ENCODE assay signal across 8 mouse cellular contexts in genomic region chr4:101264741-101265513, GRCm38 (mm10). TPM values are rescaled to one million over a fixed set of nuclear protein-coding genes. Genes with fewer than 3 reads are reported as not detected.
DNase-seq lines count a peak whose midpoint lies in the region; ATAC-seq and TF ChIP-seq lines count a peak whose summit lies in the region.

TSS of gene Jak1 (minus strand) at chr4:101265282.

- no peaks in the 10 kb centered on the region for H3K36me3 ChIP-seq in ES-Bruce4 (ENCODE audit: control insufficient read depth, insufficient read depth, low read length, poor library complexity, severe bottlenecking)
- no peaks in the 10 kb centered on the region for H3K36me3 ChIP-seq in forebrain, embryonic 13.5 days (ENCODE audit: poor library complexity, severe bottlenecking)
- H3K36me3 ChIP-seq in liver, postnatal 0 days (replicated peaks; ENCODE audit: insufficient read depth, low read length): no peaks in the 10 kb centered on the region
- H3K36me3 ChIP-seq in neural tube, embryonic 14.5 days (ENCODE audit: control insufficient read depth, insufficient read depth, low read length): no peaks in the 10 kb centered on the region

- ATAC-seq in cerebellum, adult (ENCODE audit: insufficient number of reproducible peaks, low FRiP score, low TSS enrichment): peak; percentile 97
- ATAC-seq in forebrain, embryonic 13.5 days: peak; percentile 99
- peak; percentile 99 for ATAC-seq in liver, postnatal 0 days
- ATAC-seq in neural tube, embryonic 14.5 days (ENCODE audit: low read depth): peak; percentile 99

- no peak within 1 kb of the TSS for H3K27ac ChIP-seq in ES-Bruce4 (ENCODE audit: insufficient read depth, low read length)
- H3K27ac ChIP-seq in forebrain, embryonic 13.5 days: peak within 1 kb of the TSS; percentile 65
- H3K27ac ChIP-seq in liver, postnatal 0 days (ENCODE audit: low read depth): peak within 1 kb of the TSS; percentile 99
- H3K27ac ChIP-seq in neural tube, embryonic 14.5 days (ENCODE audit: low read depth, low read length): peak within 1 kb of the TSS; percentile 75

- TF ChIP-seq CTCF in ES-Bruce4 (IDR thresholded peaks at IDR 0.05; ENCODE audit: low read depth, low read length): no peak
- no peak for TF ChIP-seq CTCF in liver, postnatal 0 days (IDR thresholded peaks at IDR 0.05; ENCODE audit: low read depth)

- TF ChIP-seq EP300 in ES-Bruce4 (IDR thresholded peaks at IDR 0.05; ENCODE audit: insufficient read depth, low read depth, low read length): no peak
- no peak for TF ChIP-seq EP300 in liver, postnatal 0 days (IDR thresholded peaks at IDR 0.05; ENCODE audit: low read depth)

- peak within 1 kb of the TSS; percentile 73 for H3K4me2 ChIP-seq in forebrain, embryonic 13.5 days
- H3K4me2 ChIP-seq in liver, postnatal 0 days (ENCODE audit: low read depth, low read length): peak within 1 kb of the TSS; percentile 93
- peak within 1 kb of the TSS; percentile 84 for H3K4me2 ChIP-seq in neural tube, embryonic 14.5 days (ENCODE audit: low read depth, low read length)

- intact Hi-C loops in heart, postnatal 10 days (cut with DNase I): loop anchor here (2.0 to 10.0 kb wide), 4 partner anchors 28 to 380 kb away; partner anchors contain the start of gene Leprot

- peak within 1 kb of the TSS; percentile 77 for H3K4me3 ChIP-seq in ES-Bruce4 (ENCODE audit: low read depth, low read length)
- H3K4me3 ChIP-seq in forebrain, embryonic 13.5 days: peak within 1 kb of the TSS; percentile 90
- H3K4me3 ChIP-seq in liver, postnatal 0 days (ENCODE audit: low read depth, low read length): peak within 1 kb of the TSS; percentile 100
- H3K4me3 ChIP-seq in neural tube, embryonic 14.5 days (ENCODE audit: low read depth, low read length): peak within 1 kb of the TSS; percentile 100

- peak; percentile 99 for DNase-seq in heart, postnatal 10 days
- peak; percentile 96 for DNase-seq in large intestine, adult 2 months (ENCODE audit: low read depth, low spot score)
- peak; percentile 99 for DNase-seq in liver, postnatal 0 days
- peak; percentile 99 for DNase-seq in testis, postnatal 10 days (ENCODE audit: low spot score)

- H3K9ac ChIP-seq in ES-Bruce4 (ENCODE audit: low read depth, poor library complexity, severe bottlenecking): peak within 1 kb of the TSS; percentile 77
- peak within 1 kb of the TSS; percentile 90 for H3K9ac ChIP-seq in forebrain, embryonic 13.5 days
- peak within 1 kb of the TSS; percentile 100 for H3K9ac ChIP-seq in liver, postnatal 0 days (replicated peaks)
- H3K9ac ChIP-seq in neural tube, embryonic 14.5 days (replicated peaks; ENCODE audit: low read depth, low read length): peak within 1 kb of the TSS; percentile 89

- H3K4me1 ChIP-seq in ES-Bruce4 (ENCODE audit: control insufficient read depth, insufficient read depth, low read length): no peaks in the 10 kb centered on the region
- peaks cover 4% of the 10 kb centered on the region; the same call in 1 of the 2 replicates for H3K4me1 ChIP-seq in forebrain, embryonic 13.5 days
- peaks cover 30% of the 10 kb centered on the region for H3K4me1 ChIP-seq in liver, postnatal 0 days (ENCODE audit: insufficient read depth)
- no peaks in the 10 kb centered on the region for H3K4me1 ChIP-seq in neural tube, embryonic 14.5 days (ENCODE audit: control insufficient read depth, insufficient read depth, low read length)

- no peaks in the 10 kb centered on the region for H3K9me3 ChIP-seq in ES-Bruce4 (replicated peaks; ENCODE audit: control insufficient read depth, insufficient read depth, low read length, poor library complexity, severe bottlenecking)
- H3K9me3 ChIP-seq in forebrain, embryonic 13.5 days (replicated peaks): no peaks in the 10 kb centered on the region
- H3K9me3 ChIP-seq in liver, postnatal 0 days (ENCODE audit: low read length): no peaks in the 10 kb centered on the region
- H3K9me3 ChIP-seq in neural tube, embryonic 14.5 days (ENCODE audit: control insufficient read depth, low read length): no peaks in the 10 kb centered on the region

- peak; percentile 66 for TF ChIP-seq POLR2A in ES-Bruce4 (IDR thresholded peaks at IDR 0.05; ENCODE audit: insufficient read depth, low read length)

- 0 out of 2 replicates have a peak, but pooled peaks cover 1% of the 10 kb centered on the region for H3K27me3 ChIP-seq in ES-Bruce4 (ENCODE audit: control insufficient read depth, insufficient read depth, low read length, poor library complexity, severe bottlenecking)
- peaks cover 3% of the 10 kb centered on the region; the same call in 1 of the 2 replicates for H3K27me3 ChIP-seq in forebrain, embryonic 13.5 days
- no peaks in the 10 kb centered on the region for H3K27me3 ChIP-seq in liver, postnatal 0 days (ENCODE audit: insufficient read depth, low read length)
- no peaks in the 10 kb centered on the region; the same call in 1 of the 2 replicates for H3K27me3 ChIP-seq in neural tube, embryonic 14.5 days (ENCODE audit: control insufficient read depth, insufficient read depth, low read length)

- under 1% methylated on average over 84 of the region's 84 CpGs for WGBS in forebrain, embryonic 13.5 days
- under 1% methylated on average over 80 of the region's 84 CpGs for WGBS in large intestine, adult 2 months
- WGBS in liver, postnatal 0 days (ENCODE audit: insufficient replicate concordance): under 1% methylated on average over 83 of the region's 84 CpGs
- WGBS in neural tube, embryonic 14.5 days: under 1% methylated on average over 71 of the region's 84 CpGs

RNA-seq across cellular contexts. Expression of gene Jak1, which starts in this region (rescaled TPM):
- 55.9 and 57.3 TPM in 2 replicates for polyA plus RNA-seq in ES-Bruce4 (2011; ENCODE audit: insufficient read depth, insufficient read length, low read depth, missing spikeins)
- 33.5 and 37.5 TPM in 2 replicates for polyA plus RNA-seq in forebrain, embryonic 13.5 days (2015; fragmentation: Nextera tagmentation; extraction: Ambion mirVana)
- 10 to 100 TPM; 89.5 to 93.0 TPM for total RNA-seq in heart, postnatal 10 days (2021)
- 22.4 and 33.7 TPM in 2 replicates for polyA plus RNA-seq in large intestine, adult 2 months (2012; rRNA removed)
- 33.9 and 51.2 TPM in 2 replicates for polyA plus RNA-seq in liver, postnatal 0 days (2015; fragmentation: Nextera tagmentation; extraction: Ambion mirVana)
- 113 and 119 TPM in 2 replicates for polyA plus RNA-seq in neural tube, embryonic 14.5 days (2014; fragmentation: Nextera tagmentation; extraction: Ambion mirVana)
